Mouse (Mus musculus): ENCODE measurements around the gene Lrmp. TPM values are rescaled to one million over a fixed set of nuclear protein-coding genes. Genes with fewer than 3 reads are reported as not detected.

The Lrmp gene
- total and polyA plus RNA-seq, 3 experiments: 0.04 to 0.05 TPM; not detected in 1

- H3K36me3 ChIP-seq (replicated peaks): no peaks in the 10 kb centered on the region
- H3K4me1 ChIP-seq (ENCODE audit: insufficient read depth, low read depth, low read length): no peaks in the 10 kb centered on the region
- no peak for DNase-seq (ENCODE audit: low spot score)
- H3K9me3 ChIP-seq (replicated peaks): peaks cover 47% of the 10 kb centered on the region
- TF ChIP-seq TAL1 (conservative IDR thresholded peaks at IDR 0.05; ENCODE audit: low read depth, low read length) (no peak), GATA1 (IDR thresholded peaks at IDR 0.05; ENCODE audit: borderline replicate concordance, low read length) (no peak), CTCF (IDR thresholded peaks at IDR 0.05; ENCODE audit: low read depth, low read length) (no peak), POLR2AphosphoS5 (IDR thresholded peaks at IDR 0.05; ENCODE audit: insufficient replicate concordance, low read depth, low read length) (no peak), GATA2 (IDR thresholded peaks at IDR 0.05; ENCODE audit: borderline replicate concordance, low read depth, low read length) (no peak)
- no peak overlapping the region for H3K4me3 ChIP-seq (ENCODE audit: low read depth, low read length)
- H3K27me3 ChIP-seq (ENCODE audit: insufficient read depth, low read length): no peaks in the 10 kb centered on the region
- ATAC-seq (ENCODE audit: extremely low read depth, insufficient number of reproducible peaks, low FRiP score, poor library complexity, severe bottlenecking): no peak
These were observed 40.3 kb upstream of the Lrmp start for GRCm38 (mm10) chr6:145075088-145075547.

DNA sequence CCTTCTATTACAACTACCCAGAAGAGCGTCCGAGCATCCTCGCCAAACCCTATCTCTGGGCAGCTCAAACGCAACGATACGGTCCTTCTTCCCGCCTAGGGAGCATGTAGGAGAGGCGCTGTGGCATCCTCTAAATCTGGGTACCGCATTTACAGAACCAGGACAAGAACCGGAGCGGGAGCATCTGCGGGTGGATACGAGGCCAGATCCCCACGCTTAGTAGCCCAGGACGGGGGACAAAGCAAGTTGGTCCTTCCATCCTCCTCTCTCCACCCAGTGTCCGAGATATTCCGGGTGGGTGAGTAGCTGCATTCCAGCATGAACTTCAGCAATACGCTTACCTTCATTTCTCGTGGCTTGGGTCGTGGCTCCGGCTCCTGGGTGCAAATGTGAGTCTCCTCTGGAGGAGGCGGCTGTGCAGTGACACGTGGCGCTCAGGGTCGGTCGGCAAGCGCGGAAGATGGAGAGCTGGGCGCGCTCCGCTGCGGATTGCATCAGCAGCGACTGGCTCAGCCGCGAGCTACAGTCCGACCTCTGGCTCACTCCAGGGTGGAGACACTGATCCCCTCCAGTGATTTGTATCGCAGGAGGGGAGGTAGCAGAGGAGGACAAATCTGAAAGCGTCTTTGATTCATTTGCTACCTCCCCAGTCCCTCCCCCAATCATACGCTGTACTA lies 39.8 kb upstream of the Lrmp start, which contains the start of gene Bcat1:
Gene Bcat1 (minus strand): TSS at position 637 of the 677 bp plus-strand sequence.
- H3K27me3 ChIP-seq (ENCODE audit: insufficient read depth, low read length): no peaks in the 10 kb centered on the region
- H3K4me3 ChIP-seq (ENCODE audit: low read depth, low read length): no peak within 1 kb of the TSS; the same call in 1 of the 2 replicates
- H3K9me3 ChIP-seq (replicated peaks): peaks cover 47% of the 10 kb centered on the region
- no peak for ATAC-seq (ENCODE audit: extremely low read depth, insufficient number of reproducible peaks, low FRiP score, poor library complexity, severe bottlenecking)
- no peaks in the 10 kb centered on the region for H3K36me3 ChIP-seq (replicated peaks)
- no peaks in the 10 kb centered on the region for H3K4me1 ChIP-seq (ENCODE audit: insufficient read depth, low read depth, low read length)
- DNase-seq (ENCODE audit: low spot score): no peak
- no peak for TF ChIP-seq TAL1 (conservative IDR thresholded peaks at IDR 0.05; ENCODE audit: low read depth, low read length)

- DNase-seq (ENCODE audit: low spot score) (no peak), ATAC-seq (ENCODE audit: extremely low read depth, insufficient number of reproducible peaks, low FRiP score, poor library complexity, severe bottlenecking) (no peak)
- Histone ChIP-seq H3K9me3 (replicated peaks) (peaks cover 47% of the 10 kb centered on the region), H3K27me3 (ENCODE audit: insufficient read depth, low read length) (no peaks in the 10 kb centered on the region), H3K4me3 (ENCODE audit: low read depth, low read length) (no peak overlapping the region), H3K36me3 (replicated peaks) (no peaks in the 10 kb centered on the region), H3K4me1 (ENCODE audit: insufficient read depth, low read depth, low read length) (no peaks in the 10 kb centered on the region)
- TF ChIP-seq GATA2 (IDR thresholded peaks at IDR 0.05; ENCODE audit: borderline replicate concordance, low read depth, low read length) (no peak), POLR2AphosphoS5 (IDR thresholded peaks at IDR 0.05; ENCODE audit: insufficient replicate concordance, low read depth, low read length) (no peak), CTCF (IDR thresholded peaks at IDR 0.05; ENCODE audit: low read depth, low read length) (no peak), GATA1 (IDR thresholded peaks at IDR 0.05; ENCODE audit: borderline replicate concordance, low read length) (no peak), TAL1 (conservative IDR thresholded peaks at IDR 0.05; ENCODE audit: low read depth, low read length) (no peak)
These were observed 39.2 kb upstream of the Lrmp start for GRCm38 (mm10) chr6:145076286-145076685.

- ATAC-seq (ENCODE audit: extremely low read depth, insufficient number of reproducible peaks, low FRiP score, poor library complexity, severe bottlenecking) (no peak), DNase-seq (ENCODE audit: low spot score) (no peak)
- TF ChIP-seq TAL1 (conservative IDR thresholded peaks at IDR 0.05; ENCODE audit: low read depth, low read length): no peak
- TF ChIP-seq GATA1 (IDR thresholded peaks at IDR 0.05; ENCODE audit: borderline replicate concordance, low read length): no peak
- TF ChIP-seq CTCF (IDR thresholded peaks at IDR 0.05; ENCODE audit: low read depth, low read length): no peak
- TF ChIP-seq POLR2AphosphoS5 (IDR thresholded peaks at IDR 0.05; ENCODE audit: insufficient replicate concordance, low read depth, low read length): no peak
- no peak for TF ChIP-seq GATA2 (IDR thresholded peaks at IDR 0.05; ENCODE audit: borderline replicate concordance, low read depth, low read length)
These were observed 36.2 kb upstream of the Lrmp start for GRCm38 (mm10) chr6:145079087-145079759.

DNA sequence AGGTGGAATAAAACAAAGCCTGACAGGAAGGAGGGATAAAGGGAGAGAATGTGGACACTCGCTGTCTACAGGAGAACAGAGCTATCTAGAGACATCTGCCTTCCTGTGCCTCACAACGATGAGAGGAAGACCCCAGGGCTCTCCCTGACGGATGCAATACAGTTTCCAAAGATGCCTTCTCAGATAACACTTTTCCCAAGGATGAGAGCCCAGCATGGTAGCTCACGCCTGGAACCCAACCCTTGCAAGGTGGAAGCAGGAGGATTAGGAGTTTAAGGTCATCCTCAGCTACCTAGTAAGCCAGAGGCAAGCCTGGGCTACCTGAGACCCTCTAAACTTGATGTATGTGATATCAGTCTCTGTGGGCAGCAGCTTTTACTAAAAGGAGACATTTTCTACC lies 33.7 kb upstream of the Lrmp start:
- ATAC-seq (ENCODE audit: extremely low read depth, insufficient number of reproducible peaks, low FRiP score, poor library complexity, severe bottlenecking): no peak
- Histone ChIP-seq H3K27me3 (ENCODE audit: insufficient read depth, low read length) (no peaks in the 10 kb centered on the region), H3K36me3 (replicated peaks) (no peaks in the 10 kb centered on the region), H3K4me1 (ENCODE audit: insufficient read depth, low read depth, low read length) (no peaks in the 10 kb centered on the region), H3K4me3 (ENCODE audit: low read depth, low read length) (no peak overlapping the region), H3K9me3 (replicated peaks) (peaks cover 41% of the 10 kb centered on the region)
- DNase-seq (ENCODE audit: low spot score): no peak
- no peak for TF ChIP-seq TAL1 (conservative IDR thresholded peaks at IDR 0.05; ENCODE audit: low read depth, low read length)
- TF ChIP-seq GATA2 (IDR thresholded peaks at IDR 0.05; ENCODE audit: borderline replicate concordance, low read depth, low read length): no peak
- TF ChIP-seq POLR2AphosphoS5 (IDR thresholded peaks at IDR 0.05; ENCODE audit: insufficient replicate concordance, low read depth, low read length): no peak
- no peak for TF ChIP-seq GATA1 (IDR thresholded peaks at IDR 0.05; ENCODE audit: borderline replicate concordance, low read length)
- TF ChIP-seq CTCF (IDR thresholded peaks at IDR 0.05; ENCODE audit: low read depth, low read length): no peak

More at GRCm38 (mm10) chr6:145079087-145079759, 36.2 kb upstream of the Lrmp start:
- Histone ChIP-seq H3K9me3 (replicated peaks) (peaks cover 51% of the 10 kb centered on the region), H3K4me3 (ENCODE audit: low read depth, low read length) (no peak overlapping the region), H3K27me3 (ENCODE audit: insufficient read depth, low read length) (no peaks in the 10 kb centered on the region), H3K4me1 (ENCODE audit: insufficient read depth, low read depth, low read length) (no peaks in the 10 kb centered on the region), H3K36me3 (replicated peaks) (no peaks in the 10 kb centered on the region)

DNA sequence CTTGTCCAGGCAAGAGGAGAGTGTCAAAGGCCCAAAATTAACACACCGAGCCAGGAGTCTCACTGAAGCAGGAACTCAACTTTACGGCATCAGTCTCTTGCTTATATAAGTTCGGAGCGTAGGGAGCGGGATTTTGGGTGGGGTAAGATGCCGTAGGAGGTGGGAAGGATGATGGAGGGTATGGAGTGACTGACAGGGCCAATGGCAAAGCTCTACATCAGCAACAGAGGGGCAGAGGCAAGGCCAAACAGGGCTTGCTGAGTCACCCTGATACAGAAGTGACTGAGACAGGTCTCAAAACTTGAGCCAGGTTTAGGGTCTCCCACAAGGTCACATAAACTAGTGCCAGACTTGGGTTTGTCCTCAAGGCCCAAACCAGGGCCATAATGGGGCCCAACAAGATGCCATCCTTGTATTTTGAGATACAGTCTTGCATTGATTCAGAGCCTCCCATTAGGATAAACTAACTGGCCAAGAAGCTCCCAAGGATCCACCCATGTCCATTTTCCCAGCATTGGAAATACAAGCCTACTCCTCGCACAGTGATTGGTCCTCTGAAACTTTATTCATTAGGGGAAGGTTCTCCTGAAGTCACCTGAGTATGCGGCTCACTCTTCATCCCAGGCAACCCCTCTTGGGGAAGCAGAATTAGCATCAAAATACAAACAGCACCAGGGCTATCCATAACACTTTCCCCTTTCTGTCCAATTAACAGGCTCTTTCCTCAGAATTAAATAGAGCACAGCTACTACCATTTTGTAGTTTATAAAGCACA lies 30.9 kb upstream of the Lrmp start:
- H3K4me3 ChIP-seq (ENCODE audit: low read depth, low read length): no peak overlapping the region
- no peaks in the 10 kb centered on the region for H3K27me3 ChIP-seq (ENCODE audit: insufficient read depth, low read length)
- DNase-seq (ENCODE audit: low spot score): no peak
- no peak for ATAC-seq (ENCODE audit: extremely low read depth, insufficient number of reproducible peaks, low FRiP score, poor library complexity, severe bottlenecking)
- TF ChIP-seq POLR2AphosphoS5 (IDR thresholded peaks at IDR 0.05; ENCODE audit: insufficient replicate concordance, low read depth, low read length) (no peak), GATA1 (IDR thresholded peaks at IDR 0.05; ENCODE audit: borderline replicate concordance, low read length) (no peak), CTCF (IDR thresholded peaks at IDR 0.05; ENCODE audit: low read depth, low read length) (no peak), GATA2 (IDR thresholded peaks at IDR 0.05; ENCODE audit: borderline replicate concordance, low read depth, low read length) (no peak), TAL1 (conservative IDR thresholded peaks at IDR 0.05; ENCODE audit: low read depth, low read length) (no peak)
- H3K4me1 ChIP-seq (ENCODE audit: insufficient read depth, low read depth, low read length): no peaks in the 10 kb centered on the region
- H3K9me3 ChIP-seq (replicated peaks): peaks cover 26% of the 10 kb centered on the region
- no peaks in the 10 kb centered on the region for H3K36me3 ChIP-seq (replicated peaks)
